Mouse (Mus musculus): ENCODE data around the gene Cacnb4. TPM values are rescaled to one million over a fixed set of nuclear protein-coding genes. Genes with fewer than 3 reads are reported as not detected.

The Cacnb4 gene
- polyA plus RNA-seq (2015; fragmentation: Nextera tagmentation; extraction: Ambion mirVana): 0.34 and 0.87 TPM in 2 replicates

DNA sequence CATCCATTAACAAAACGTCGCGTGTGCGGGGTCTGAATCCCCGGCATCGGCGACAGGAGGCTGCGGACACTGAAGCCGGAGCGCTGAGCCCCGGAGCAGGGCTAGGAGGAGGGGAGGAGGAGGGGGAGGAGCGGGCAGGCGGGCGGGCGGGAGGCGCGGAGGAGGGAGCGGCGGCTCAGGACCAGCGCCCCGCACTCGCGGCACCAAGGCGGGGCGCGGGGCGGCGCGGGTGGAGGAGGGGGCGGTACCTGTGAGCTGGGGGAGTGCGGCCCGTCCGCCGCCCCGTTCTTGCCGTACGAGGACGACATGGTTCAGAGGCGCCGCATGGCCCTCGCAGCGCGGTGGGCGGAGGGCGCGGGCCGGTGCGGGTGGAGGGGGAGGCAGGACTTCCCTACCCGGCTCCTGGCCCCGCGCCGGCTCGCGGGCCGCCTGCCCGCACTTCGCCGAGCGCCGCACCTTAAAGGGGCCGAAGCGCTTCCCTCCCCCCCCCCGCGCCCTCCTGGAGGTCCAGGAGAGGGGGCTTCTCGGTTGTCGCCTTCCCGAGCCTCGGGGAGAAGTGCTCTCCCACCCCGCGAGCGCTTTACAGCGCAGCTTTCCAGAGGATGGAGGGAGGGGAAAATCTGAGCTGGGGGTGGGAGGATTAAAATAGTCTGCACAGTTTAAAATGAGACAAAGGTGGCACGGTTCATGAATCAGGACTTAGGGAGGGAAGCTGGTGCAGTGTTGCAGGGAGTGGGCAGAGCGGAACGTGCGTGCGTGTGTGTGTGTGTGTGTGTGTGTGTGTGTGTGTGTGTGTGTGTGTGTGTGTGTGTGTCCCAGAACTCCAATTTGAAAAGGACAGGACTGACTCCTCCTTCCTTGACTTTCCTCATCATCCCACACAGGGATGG, at the start of gene Cacnb4:
TSS of gene Cacnb4 (minus strand) at position 809 of the 890 bp plus-strand sequence.
- no peaks in the 10 kb centered on the region for H3K9me3 ChIP-seq (replicated peaks; ENCODE audit: control insufficient read depth, low read length)
- under 1% methylated on average over 42 of the region's 77 CpGs for WGBS
- H3K9ac ChIP-seq (ENCODE audit: low read length): peak within 1 kb of the TSS; percentile 76
- H3K36me3 ChIP-seq (ENCODE audit: control insufficient read depth, insufficient read depth): no peaks in the 10 kb centered on the region
- peak within 1 kb of the TSS; percentile 92 for H3K4me2 ChIP-seq (ENCODE audit: low read depth, low read length)
- H3K4me3 ChIP-seq (ENCODE audit: low read length): peak within 1 kb of the TSS; percentile 73
- peaks cover 5% of the 10 kb centered on the region; the same call in 1 of the 2 replicates for H3K27me3 ChIP-seq (ENCODE audit: control insufficient read depth, insufficient read depth, low read length)
- H3K4me1 ChIP-seq (ENCODE audit: control insufficient read depth, insufficient read depth, low read length): peaks cover 7% of the 10 kb centered on the region; the same call in 1 of the 2 replicates
- no peak within 1 kb of the TSS for H3K27ac ChIP-seq (ENCODE audit: low read length)
- peak; percentile 71 for ATAC-seq (replicated peaks; ENCODE audit: extremely low read depth, insufficient read depth, low FRiP score)

DNA sequence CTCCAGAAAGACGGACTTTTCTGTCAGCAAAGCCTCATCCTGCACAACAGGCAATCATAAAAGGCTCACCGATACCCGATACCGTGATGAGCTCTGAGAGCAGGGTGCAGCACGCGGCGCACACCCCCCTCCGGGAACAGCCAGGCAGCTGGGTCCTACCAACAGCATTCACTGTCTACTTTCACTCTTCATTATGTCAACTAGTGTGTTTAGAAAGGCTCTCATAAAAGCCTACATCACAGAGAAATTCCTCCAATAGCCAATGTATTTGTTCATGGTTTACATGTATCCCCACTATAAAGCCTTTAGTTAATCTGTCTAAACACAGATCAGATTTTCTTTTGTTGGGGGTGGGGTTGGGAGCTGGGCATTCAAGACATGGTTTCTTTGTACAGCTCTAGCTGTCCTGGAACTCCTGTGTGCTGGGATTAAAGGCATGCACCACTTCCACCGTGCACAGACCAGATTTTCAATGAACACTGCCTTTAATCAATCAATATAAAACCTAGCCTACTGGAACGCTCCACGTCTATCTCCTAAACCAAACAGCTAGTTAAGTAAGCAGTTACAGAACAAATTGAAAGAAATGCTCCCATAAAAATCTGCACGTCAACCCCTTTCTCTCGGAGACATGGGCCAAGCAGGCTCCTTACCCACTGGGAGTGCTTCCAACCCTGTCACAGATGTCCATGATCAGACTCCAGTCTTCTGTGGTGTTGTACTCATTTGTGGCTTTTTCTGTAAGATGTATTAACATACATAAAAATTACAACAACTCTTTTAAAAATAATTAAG, 43.8 kb upstream of the Cacnb4 start:
- H3K4me2 ChIP-seq (ENCODE audit: low read depth, low read length): no peak overlapping the region
- H3K4me3 ChIP-seq (ENCODE audit: low read length): no peak overlapping the region
- H3K27me3 ChIP-seq (ENCODE audit: control insufficient read depth, insufficient read depth, low read length): no peaks in the 10 kb centered on the region
- no peak overlapping the region for H3K27ac ChIP-seq (ENCODE audit: low read length)
- ATAC-seq (replicated peaks; ENCODE audit: extremely low read depth, insufficient read depth, low FRiP score): no peak
- H3K9me3 ChIP-seq (replicated peaks; ENCODE audit: control insufficient read depth, low read length): no peaks in the 10 kb centered on the region
- 73% methylated on average over 13 of the region's 13 CpGs for WGBS
- 0 out of 2 replicates have a peak, but pooled peaks cover 2% of the 10 kb centered on the region for H3K36me3 ChIP-seq (ENCODE audit: control insufficient read depth, insufficient read depth)
- no peak overlapping the region for H3K9ac ChIP-seq (ENCODE audit: low read length)
- peaks cover 3% of the 10 kb centered on the region; the same call in 1 of the 2 replicates for H3K4me1 ChIP-seq (ENCODE audit: control insufficient read depth, insufficient read depth, low read length)

DNA sequence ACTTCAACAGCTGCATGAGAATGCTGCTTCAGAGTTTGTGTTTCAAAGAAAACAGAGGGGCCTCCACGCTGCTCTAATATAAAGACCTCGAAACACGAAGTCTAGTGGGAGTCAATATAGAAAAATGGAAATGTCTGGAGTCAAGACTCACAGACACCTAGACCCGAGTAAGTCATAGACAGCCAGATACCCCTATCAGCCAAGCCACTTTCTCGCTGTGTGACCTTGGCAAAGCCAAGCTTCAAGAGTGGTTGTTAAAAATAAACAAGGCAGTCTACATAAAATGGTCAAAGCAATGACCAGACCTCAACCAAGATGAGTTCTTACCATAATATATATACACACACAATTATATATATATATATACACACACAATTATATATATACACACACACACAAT, 40.4 kb upstream of the Cacnb4 start:
- no peak for ATAC-seq (replicated peaks; ENCODE audit: extremely low read depth, insufficient read depth, low FRiP score)
- Histone ChIP-seq H3K27ac (ENCODE audit: low read length) (no peak overlapping the region), H3K4me2 (ENCODE audit: low read depth, low read length) (no peak overlapping the region), H3K36me3 (ENCODE audit: control insufficient read depth, insufficient read depth) (peaks cover 15% of the 10 kb centered on the region), H3K27me3 (ENCODE audit: control insufficient read depth, insufficient read depth, low read length) (no peaks in the 10 kb centered on the region), H3K4me3 (ENCODE audit: low read length) (no peak overlapping the region), H3K9me3 (replicated peaks; ENCODE audit: control insufficient read depth, low read length) (no peaks in the 10 kb centered on the region), H3K9ac (ENCODE audit: low read length) (no peak overlapping the region), H3K4me1 (ENCODE audit: control insufficient read depth, insufficient read depth, low read length) (peaks cover 3% of the 10 kb centered on the region; the same call in 1 of the 2 replicates)
- 73% methylated on average over 5 of the region's 5 CpGs for WGBS

DNA sequence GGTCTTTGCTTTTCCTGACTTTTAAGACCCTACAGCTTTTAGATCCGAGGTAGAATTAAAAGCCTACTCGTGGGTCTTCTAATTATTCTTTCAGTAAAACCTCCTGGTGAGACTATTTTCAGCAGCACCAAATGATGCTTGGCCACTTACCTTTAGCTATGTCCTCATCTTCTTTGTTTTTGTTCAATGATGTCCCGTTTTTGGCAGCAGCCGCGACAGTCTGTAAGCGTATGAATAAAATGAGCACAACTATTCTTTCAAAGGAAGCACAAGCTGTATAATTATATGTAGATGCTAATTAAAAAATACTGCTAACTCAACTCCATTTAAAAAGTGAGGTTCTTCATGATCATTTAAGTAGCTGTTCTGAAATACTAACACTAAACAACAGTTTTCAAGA, 38.9 kb upstream of the Cacnb4 start:
- Histone ChIP-seq H3K4me2 (ENCODE audit: low read depth, low read length) (no peak overlapping the region), H3K9me3 (replicated peaks; ENCODE audit: control insufficient read depth, low read length) (no peaks in the 10 kb centered on the region), H3K4me1 (ENCODE audit: control insufficient read depth, insufficient read depth, low read length) (peaks cover 3% of the 10 kb centered on the region; the same call in 1 of the 2 replicates), H3K9ac (ENCODE audit: low read length) (no peak overlapping the region), H3K27me3 (ENCODE audit: control insufficient read depth, insufficient read depth, low read length) (no peaks in the 10 kb centered on the region), H3K27ac (ENCODE audit: low read length) (no peak overlapping the region), H3K36me3 (ENCODE audit: control insufficient read depth, insufficient read depth) (peaks cover 15% of the 10 kb centered on the region), H3K4me3 (ENCODE audit: low read length) (no peak overlapping the region)
- WGBS: 96% methylated on average over 6 of the region's 6 CpGs
- no peak for ATAC-seq (replicated peaks; ENCODE audit: extremely low read depth, insufficient read depth, low FRiP score)

DNA sequence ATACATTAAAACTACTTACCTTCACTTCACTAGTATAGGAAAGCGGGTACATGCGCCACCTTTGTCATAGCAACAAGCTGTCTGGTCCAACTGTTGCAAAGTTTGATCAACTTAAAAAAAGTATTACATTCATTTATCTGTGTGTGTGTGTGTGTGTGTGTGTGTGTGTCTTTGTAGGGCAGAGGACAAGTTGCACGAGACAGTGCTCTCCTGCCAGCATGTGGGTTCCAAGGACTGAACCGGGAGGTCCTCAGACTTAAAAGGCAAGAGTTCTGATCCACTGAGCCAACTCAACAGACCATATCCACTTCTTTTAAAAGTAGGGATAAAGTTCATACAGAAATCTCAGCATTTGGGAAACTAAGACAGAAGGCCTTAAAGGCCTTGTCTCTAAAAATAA, 37.5 kb upstream of the Cacnb4 start:
- no peak overlapping the region for H3K27ac ChIP-seq (ENCODE audit: low read length)
- no peak overlapping the region for H3K4me2 ChIP-seq (ENCODE audit: low read depth, low read length)
- H3K4me3 ChIP-seq (ENCODE audit: low read length): no peak overlapping the region
- peaks cover 3% of the 10 kb centered on the region; the same call in 1 of the 2 replicates for H3K4me1 ChIP-seq (ENCODE audit: control insufficient read depth, insufficient read depth, low read length)
- ATAC-seq (replicated peaks; ENCODE audit: extremely low read depth, insufficient read depth, low FRiP score): no peak
- no peaks in the 10 kb centered on the region for H3K27me3 ChIP-seq (ENCODE audit: control insufficient read depth, insufficient read depth, low read length)
- H3K9me3 ChIP-seq (replicated peaks; ENCODE audit: control insufficient read depth, low read length): no peaks in the 10 kb centered on the region
- WGBS: 92% methylated on average over 4 of the region's 4 CpGs
- no peak overlapping the region for H3K9ac ChIP-seq (ENCODE audit: low read length)
- peaks cover 20% of the 10 kb centered on the region for H3K36me3 ChIP-seq (ENCODE audit: control insufficient read depth, insufficient read depth)

DNA sequence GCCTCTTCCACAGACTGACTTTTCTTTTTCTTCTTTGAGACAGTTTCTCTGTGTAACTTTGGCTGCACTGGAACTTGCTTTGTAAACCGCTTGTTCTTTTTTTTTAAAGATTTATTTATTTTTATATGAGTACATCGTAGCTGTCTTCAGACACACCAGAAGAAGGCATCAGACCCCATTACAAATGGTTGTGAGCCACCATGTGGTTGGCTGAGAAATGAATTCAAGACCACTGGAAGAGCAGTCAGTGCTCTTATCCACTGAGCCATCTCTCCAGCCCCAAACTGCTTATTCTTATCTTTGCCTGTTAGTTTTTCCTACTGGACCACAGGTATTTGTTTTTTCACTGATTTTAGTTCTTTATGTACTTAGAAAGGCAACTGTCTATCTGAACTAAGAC, 34.2 kb upstream of the Cacnb4 start:
- H3K9ac ChIP-seq (ENCODE audit: low read length): no peak overlapping the region
- ATAC-seq (replicated peaks; ENCODE audit: extremely low read depth, insufficient read depth, low FRiP score): no peak
- H3K4me3 ChIP-seq (ENCODE audit: low read length): no peak overlapping the region
- H3K27me3 ChIP-seq (ENCODE audit: control insufficient read depth, insufficient read depth, low read length): no peaks in the 10 kb centered on the region
- H3K4me2 ChIP-seq (ENCODE audit: low read depth, low read length): no peak overlapping the region
- H3K4me1 ChIP-seq (ENCODE audit: control insufficient read depth, insufficient read depth, low read length): no peaks in the 10 kb centered on the region
- H3K36me3 ChIP-seq (ENCODE audit: control insufficient read depth, insufficient read depth): peaks cover 24% of the 10 kb centered on the region
- WGBS: 90% methylated on average over 2 of the region's 2 CpGs
- no peaks in the 10 kb centered on the region for H3K9me3 ChIP-seq (replicated peaks; ENCODE audit: control insufficient read depth, low read length)
- H3K27ac ChIP-seq (ENCODE audit: low read length): no peak overlapping the region

DNA sequence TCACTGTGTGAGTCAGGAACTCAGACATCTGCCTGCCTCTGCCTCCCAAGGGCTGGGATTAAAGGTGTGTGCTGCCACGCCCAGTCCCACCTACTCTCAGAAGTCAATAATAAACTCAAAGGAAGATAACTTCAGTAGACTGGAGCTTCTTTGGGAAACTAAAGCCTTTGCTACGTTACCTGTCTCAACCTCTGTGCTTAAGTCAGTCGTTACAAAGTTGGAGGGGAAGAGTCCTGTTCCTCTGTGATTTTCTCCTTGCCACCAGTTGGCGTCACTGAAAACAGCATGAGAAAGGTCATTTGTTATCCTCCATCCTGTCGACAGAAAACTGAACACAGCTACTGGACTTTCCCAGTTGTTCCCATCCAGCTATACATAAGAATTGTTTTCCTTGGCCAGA, 32.8 kb upstream of the Cacnb4 start:
- H3K4me2 ChIP-seq (ENCODE audit: low read depth, low read length): no peak overlapping the region
- no peaks in the 10 kb centered on the region for H3K27me3 ChIP-seq (ENCODE audit: control insufficient read depth, insufficient read depth, low read length)
- H3K36me3 ChIP-seq (ENCODE audit: control insufficient read depth, insufficient read depth): peaks cover 19% of the 10 kb centered on the region
- H3K27ac ChIP-seq (ENCODE audit: low read length): no peak overlapping the region
- ATAC-seq (replicated peaks; ENCODE audit: extremely low read depth, insufficient read depth, low FRiP score): no peak
- no peak overlapping the region for H3K4me3 ChIP-seq (ENCODE audit: low read length)
- H3K9ac ChIP-seq (ENCODE audit: low read length): no peak overlapping the region
- peaks cover 2% of the 10 kb centered on the region; the same call in 1 of the 2 replicates for H3K4me1 ChIP-seq (ENCODE audit: control insufficient read depth, insufficient read depth, low read length)
- 86% methylated on average over 5 of the region's 5 CpGs for WGBS
- no peaks in the 10 kb centered on the region for H3K9me3 ChIP-seq (replicated peaks; ENCODE audit: control insufficient read depth, low read length)

DNA sequence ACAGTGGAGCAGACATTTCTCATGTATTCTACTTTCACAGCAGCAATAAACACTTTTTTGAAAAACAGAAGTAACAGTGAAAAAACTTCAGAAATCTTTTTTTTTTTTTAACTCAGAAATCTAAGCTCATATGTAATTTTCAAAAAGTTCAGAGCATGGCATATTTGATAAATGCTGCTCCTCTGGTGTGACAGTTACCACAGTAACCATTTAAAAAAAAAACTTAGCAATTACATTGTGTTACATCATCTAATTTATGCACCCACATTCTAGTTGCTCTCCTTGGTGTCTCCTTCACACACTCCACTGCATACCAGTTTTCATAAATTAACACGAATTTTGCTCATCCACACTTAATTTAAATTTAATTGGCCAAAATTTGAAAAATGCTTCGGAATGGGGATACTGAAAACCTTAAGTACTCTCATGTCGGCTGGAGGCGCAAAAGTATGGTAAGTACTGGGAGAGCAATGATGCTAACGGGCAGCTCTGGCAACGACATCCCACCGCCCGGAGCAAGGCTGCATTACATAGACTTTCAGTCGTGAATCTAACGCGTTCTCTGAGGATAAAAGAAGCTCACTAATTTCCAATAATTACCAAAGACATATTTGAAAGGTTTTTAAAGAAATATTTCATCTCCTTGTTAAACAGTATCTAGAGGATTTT, 24.9 kb upstream of the Cacnb4 start:
- WGBS: 91% methylated on average over 11 of the region's 11 CpGs
- H3K36me3 ChIP-seq (ENCODE audit: control insufficient read depth, insufficient read depth): peaks cover 14% of the 10 kb centered on the region
- no peaks in the 10 kb centered on the region for H3K9me3 ChIP-seq (replicated peaks; ENCODE audit: control insufficient read depth, low read length)
- ATAC-seq (replicated peaks; ENCODE audit: extremely low read depth, insufficient read depth, low FRiP score): no peak
- no peak overlapping the region for H3K4me3 ChIP-seq (ENCODE audit: low read length)
- H3K27me3 ChIP-seq (ENCODE audit: control insufficient read depth, insufficient read depth, low read length): no peaks in the 10 kb centered on the region
- no peak overlapping the region for H3K27ac ChIP-seq (ENCODE audit: low read length)
- H3K4me2 ChIP-seq (ENCODE audit: low read depth, low read length): no peak overlapping the region
- H3K4me1 ChIP-seq (ENCODE audit: control insufficient read depth, insufficient read depth, low read length): peaks cover 2% of the 10 kb centered on the region; the same call in 1 of the 2 replicates
- H3K9ac ChIP-seq (ENCODE audit: low read length): no peak overlapping the region

All from heart, embryonic 16.5 days (tissue).